Mouse (Mus musculus): ENCODE measurements around the gene Nek4. TPM values are rescaled to one million over a fixed set of nuclear protein-coding genes. Genes with fewer than 3 reads are reported as not detected.

The Nek4 gene
- polyA plus RNA-seq, 1 experiment from 2014 or later: 23.2 TPM

DNA sequence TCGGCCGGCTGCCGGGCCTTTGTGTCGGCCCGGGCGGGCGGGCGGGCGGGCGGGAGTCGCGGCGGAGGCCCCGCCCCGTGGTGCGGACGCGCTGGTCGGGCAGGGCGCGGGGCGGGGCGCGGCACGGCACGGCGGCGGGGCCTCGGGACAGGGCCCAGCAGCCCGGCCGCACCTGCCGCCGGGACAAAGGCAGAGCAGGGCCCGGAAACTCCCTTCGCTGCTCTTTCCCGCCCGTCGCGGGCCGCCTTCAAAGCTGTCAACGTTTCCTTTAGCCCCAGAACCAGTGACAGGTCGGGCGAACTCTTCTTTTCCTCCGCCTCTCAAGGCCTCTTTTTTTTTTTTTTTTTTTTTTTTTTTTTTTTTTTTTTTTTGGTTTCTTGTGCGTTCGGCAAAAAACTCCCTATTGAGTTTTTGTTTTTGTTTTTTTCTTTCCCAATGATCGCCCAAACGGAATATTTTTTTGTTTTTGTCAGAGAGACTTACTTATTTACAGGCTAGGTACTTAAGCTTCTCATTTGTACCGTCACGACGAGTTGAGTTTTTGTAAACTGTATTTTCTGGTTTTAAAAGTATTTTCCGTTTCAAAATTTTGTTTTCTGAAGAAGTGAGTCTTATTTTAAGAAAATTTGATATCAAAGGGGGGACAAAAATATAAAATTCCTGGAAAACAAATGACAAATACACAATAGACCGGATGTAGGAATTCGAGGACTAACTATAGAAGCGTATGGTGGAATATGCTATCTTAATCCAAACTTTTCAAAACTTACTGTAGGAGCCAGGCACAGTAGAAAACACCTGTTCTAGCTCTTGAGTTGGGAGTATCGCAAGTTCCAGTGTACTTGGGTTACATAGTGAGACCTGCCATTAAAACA is 68.4 kb downstream of the Nek4 start:
- Histone ChIP-seq H3K36me3 (replicated peaks) (peaks cover 54% of the 10 kb centered on the region), H3K9me3 (no peaks in the 10 kb centered on the region), H3K4me3 (replicated peaks) (peak overlapping the region; percentile 75), H3K9ac (peak overlapping the region; percentile 87), H3K4me2 (peak overlapping the region; percentile 68), H3K27me3 (no peaks in the 10 kb centered on the region), H3K4me1 (peaks cover 40% of the 10 kb centered on the region), H3K27ac (peak overlapping the region; percentile 99)
- 4% methylated on average over 43 of the region's 56 CpGs for WGBS
- ATAC-seq (ENCODE audit: low FRiP score): peak; percentile 95

DNA sequence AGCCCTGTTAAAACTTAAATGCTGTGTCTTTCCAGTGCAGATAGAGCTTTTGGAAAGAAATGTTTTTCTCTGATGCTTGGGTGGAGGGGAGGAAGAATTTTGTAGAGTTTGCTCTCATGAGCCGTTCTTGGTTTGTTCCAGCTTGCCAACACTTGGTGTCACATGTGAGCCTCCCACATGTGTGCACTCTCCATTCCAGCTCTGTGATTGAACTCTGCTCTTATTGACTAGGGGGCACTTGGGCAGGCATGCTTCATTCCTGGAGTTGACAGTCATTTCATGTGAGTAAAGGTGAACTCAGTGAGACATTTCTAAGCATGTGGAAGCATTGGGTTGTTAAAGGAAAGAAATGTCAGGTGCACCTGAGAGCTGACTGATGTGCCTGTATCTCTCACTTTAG is 71.4 kb downstream of the Nek4 start:
- no peaks in the 10 kb centered on the region for H3K27me3 ChIP-seq
- H3K4me2 ChIP-seq: no peak overlapping the region
- no peak for ATAC-seq (ENCODE audit: low FRiP score)
- no peaks in the 10 kb centered on the region for H3K9me3 ChIP-seq
- H3K36me3 ChIP-seq (replicated peaks): peaks cover 54% of the 10 kb centered on the region
- no peak overlapping the region for H3K27ac ChIP-seq
- no peak overlapping the region for H3K4me3 ChIP-seq (replicated peaks)
- peaks cover 33% of the 10 kb centered on the region for H3K4me1 ChIP-seq
- WGBS: 58% methylated on average over 1 of the region's 1 CpGs
- H3K9ac ChIP-seq: no peak overlapping the region

GRCm38 (mm10) chr14:31025785-31026184 is 74.6 kb downstream of the Nek4 start:
- no peak for ATAC-seq (ENCODE audit: low FRiP score)
- no peak overlapping the region for H3K9ac ChIP-seq
- no peak overlapping the region for H3K4me3 ChIP-seq (replicated peaks)
- WGBS: 80% methylated on average over 3 of the region's 3 CpGs
- peaks cover 78% of the 10 kb centered on the region for H3K36me3 ChIP-seq (replicated peaks)
- peaks cover 14% of the 10 kb centered on the region for H3K4me1 ChIP-seq
- no peak overlapping the region for H3K4me2 ChIP-seq
- no peak overlapping the region for H3K27ac ChIP-seq
- no peaks in the 10 kb centered on the region for H3K9me3 ChIP-seq
- H3K27me3 ChIP-seq: no peaks in the 10 kb centered on the region

Other genes with a start within 250 kb of the Nek4 start
- 24.6 and 28.1 TPM in 2 replicates for gene Sfmbt1, start 236.5 kb upstream of the Nek4 start, polyA plus RNA-seq (2016; fragmentation: Nextera tagmentation; extraction: Ambion mirVana)
- gene Tmem110, start 125.8 kb upstream of the Nek4 start, polyA plus RNA-seq (2016; fragmentation: Nextera tagmentation; extraction: Ambion mirVana): 22.6 and 25.1 TPM in 2 replicates
- gene Mustn1, start 72.2 kb upstream of the Nek4 start, polyA plus RNA-seq (2016; fragmentation: Nextera tagmentation; extraction: Ambion mirVana): 0.15 and 0.47 TPM in 2 replicates
- not detected in 2 replicates for gene Itih4, start 64.9 kb upstream of the Nek4 start, polyA plus RNA-seq (2016; fragmentation: Nextera tagmentation; extraction: Ambion mirVana)
- gene Itih3, start 27.6 kb upstream of the Nek4 start, polyA plus RNA-seq (2016; fragmentation: Nextera tagmentation; extraction: Ambion mirVana): 0.08 and 0.17 TPM in 2 replicates
- gene Itih1, start 8.1 kb upstream of the Nek4 start, polyA plus RNA-seq (2016; fragmentation: Nextera tagmentation; extraction: Ambion mirVana): not detected in 2 replicates
- 60.5 and 66.0 TPM in 2 replicates for gene Glt8d1, start 50.0 kb downstream of the Nek4 start, polyA plus RNA-seq (2016; fragmentation: Nextera tagmentation; extraction: Ambion mirVana)
- 262 and 276 TPM in 2 replicates for gene Spcs1, start 50.3 kb downstream of the Nek4 start, polyA plus RNA-seq (2016; fragmentation: Nextera tagmentation; extraction: Ambion mirVana)
- gene Pbrm1, start 67.8 kb downstream of the Nek4 start, polyA plus RNA-seq (2016; fragmentation: Nextera tagmentation; extraction: Ambion mirVana): 176 and 189 TPM in 2 replicates
- gene Gnl3, start 67.8 kb downstream of the Nek4 start, polyA plus RNA-seq (2016; fragmentation: Nextera tagmentation; extraction: Ambion mirVana): 98.7 and 107 TPM in 2 replicates
- gene Smim4, start 177.6 kb downstream of the Nek4 start, polyA plus RNA-seq (2016; fragmentation: Nextera tagmentation; extraction: Ambion mirVana): 54.6 and 67.9 TPM in 2 replicates
- gene Nt5dc2, start 179.7 kb downstream of the Nek4 start, polyA plus RNA-seq (2016; fragmentation: Nextera tagmentation; extraction: Ambion mirVana): 406 and 410 TPM in 2 replicates
- 23.1 and 26.1 TPM in 2 replicates for gene Stab1, start 217.3 kb downstream of the Nek4 start, polyA plus RNA-seq (2016; fragmentation: Nextera tagmentation; extraction: Ambion mirVana)